Mouse (Mus musculus): ENCODE results near the gene Lpcat4.

Gene Lpcat4

GRCm38 (mm10) chr2:112239212-112239934, at the start of gene Lpcat4:
Gene Lpcat4, plus strand, starts transcription at chr2:112239468.
- DNase-seq = peak; percentile 91

DNA sequence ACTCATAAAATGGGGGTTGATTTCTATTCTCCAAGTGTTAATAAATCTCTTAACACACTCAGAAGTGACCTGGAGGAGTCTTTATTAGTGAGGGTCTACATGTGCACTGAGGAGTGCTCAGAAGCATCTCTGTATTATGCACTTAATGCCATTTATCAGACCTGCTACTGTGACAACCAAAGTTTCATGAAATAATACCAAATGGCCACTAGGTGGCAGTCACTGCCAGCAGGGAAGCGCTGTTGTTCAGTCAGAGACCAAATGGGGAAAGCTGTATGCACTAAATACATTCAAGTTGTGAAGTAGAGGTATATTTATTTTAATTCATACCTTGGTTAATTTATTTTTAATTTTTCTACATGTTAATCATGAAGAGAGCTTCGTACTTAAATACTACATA, 42.4 kb upstream of the Lpcat4 start:
- DNase-seq = peak; percentile 63

DNA sequence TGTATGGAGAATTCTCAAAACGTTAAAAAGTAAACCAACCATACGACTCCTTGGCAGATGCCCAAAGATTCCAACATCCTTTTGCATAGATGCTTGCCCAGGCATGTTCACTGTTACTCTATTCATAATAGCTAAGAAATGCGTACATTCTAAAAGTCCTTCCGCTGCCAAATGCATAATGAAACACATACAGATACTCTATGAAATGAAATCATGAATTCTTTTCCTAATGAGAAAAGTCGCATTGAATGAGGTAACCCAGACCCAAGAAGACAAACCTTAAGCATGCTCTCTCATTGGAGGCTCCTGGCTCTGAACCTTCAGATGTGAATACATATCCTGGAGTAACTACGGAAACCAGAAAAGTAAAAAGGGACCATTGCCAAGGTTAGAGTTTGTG, 36.2 kb upstream of the Lpcat4 start:
- DNase-seq = peak; percentile 64

DNA sequence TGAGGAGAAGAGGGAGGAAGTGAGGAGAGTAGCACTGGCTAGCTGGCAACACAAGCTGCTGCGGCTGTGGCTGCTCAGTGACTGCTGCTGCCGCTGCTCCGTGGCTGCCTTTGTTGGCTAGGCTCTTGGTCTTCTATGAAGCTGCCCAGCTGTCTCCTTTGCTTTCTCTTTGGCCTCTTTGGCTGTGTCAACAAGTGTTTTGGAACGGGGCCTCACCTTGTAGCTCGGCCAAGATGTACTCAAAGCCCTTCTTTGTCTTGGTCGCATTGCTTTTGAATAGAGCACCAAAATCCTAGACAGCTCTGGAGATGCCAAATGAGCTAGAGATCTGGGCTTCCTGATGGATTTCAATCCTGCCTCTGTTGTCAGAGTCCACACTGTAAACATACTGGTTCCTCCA, 29.1 kb upstream of the Lpcat4 start:
- DNase-seq = peak; percentile 3

- DNase-seq = no peak
These were observed 28.6 kb upstream of the Lpcat4 start for GRCm38 (mm10) chr2:112210699-112211098.

DNA sequence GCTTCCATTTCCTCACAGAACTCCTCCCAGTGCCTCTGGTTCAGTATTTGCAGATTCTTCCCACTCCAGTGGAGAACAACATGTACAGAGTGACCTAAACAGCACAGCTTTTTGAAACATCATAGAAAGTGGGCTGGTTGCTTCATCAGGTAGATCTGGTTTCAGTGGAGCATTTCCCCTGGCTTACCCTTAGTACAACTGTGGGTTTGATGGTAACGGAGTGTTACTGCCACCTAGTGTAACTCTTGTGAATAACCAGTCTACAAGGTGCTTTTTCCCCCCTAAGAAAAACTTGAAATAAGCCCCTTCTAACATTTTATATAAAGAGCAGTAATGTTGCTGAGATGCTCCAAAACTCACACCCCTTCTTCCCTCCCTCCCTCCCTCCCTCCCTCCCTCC, 23.3 kb upstream of the Lpcat4 start:
- peak; percentile 7 for DNase-seq

- no peak for DNase-seq
These were observed 21.7 kb upstream of the Lpcat4 start for GRCm38 (mm10) chr2:112217614-112218013.

DNA sequence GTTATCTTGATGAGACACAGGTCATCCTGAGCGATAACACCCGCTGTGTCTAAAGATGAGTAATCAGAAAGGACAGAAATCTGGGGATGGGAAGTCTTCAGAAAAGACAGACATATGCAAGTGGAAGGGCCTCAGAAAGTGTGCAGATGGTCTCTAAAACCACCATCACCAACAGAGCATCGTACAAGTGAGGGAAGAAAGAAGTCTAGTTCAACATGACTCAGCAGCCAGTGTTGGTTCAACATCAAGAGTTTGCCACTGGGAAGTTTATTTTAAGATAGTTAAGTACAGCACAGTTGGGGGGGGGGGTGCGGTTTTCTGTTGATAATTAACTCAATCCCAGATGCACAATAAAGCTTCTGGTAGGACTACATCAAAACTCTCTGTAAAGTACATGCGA, 18.4 kb upstream of the Lpcat4 start:
- no peak for DNase-seq

DNA sequence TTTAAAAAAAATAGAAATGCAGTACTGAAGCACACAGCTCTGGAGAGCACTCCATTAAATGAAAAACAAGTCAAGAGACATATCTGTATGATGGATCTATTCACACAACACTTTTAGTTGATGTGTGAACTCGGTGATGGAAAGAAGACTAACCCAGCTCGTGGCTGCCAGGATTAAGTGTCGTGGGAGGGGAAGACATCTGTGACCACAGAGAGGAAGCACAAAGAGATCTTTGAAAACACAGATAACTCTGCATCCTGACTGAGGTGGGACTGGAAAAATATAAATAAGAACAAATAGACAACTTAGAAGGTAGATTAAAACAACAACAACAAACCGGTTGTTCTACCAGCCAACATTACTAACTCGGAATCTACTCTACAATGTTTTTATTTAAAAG, 16.7 kb upstream of the Lpcat4 start:
- no peak for DNase-seq

DNA sequence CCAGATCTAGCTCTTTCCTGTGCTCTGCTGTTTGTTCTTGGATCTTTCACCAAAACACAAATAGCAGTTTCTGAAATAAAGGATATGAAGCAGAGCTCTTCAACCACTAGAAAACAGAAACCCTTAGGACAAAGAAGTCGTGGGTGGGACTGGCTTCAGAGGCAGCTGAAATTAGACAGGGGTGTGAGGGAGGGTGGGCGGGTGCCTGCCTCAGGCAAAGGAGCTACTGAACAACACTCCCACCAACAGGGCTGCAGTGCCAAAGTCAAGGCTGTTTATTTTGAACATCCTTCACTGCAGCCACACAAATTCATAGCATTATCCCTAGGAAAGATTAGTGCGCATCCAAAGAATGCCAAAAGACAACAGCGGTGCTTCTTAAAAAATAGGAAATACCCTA, 14.9 kb upstream of the Lpcat4 start:
- DNase-seq = no peak

DNA sequence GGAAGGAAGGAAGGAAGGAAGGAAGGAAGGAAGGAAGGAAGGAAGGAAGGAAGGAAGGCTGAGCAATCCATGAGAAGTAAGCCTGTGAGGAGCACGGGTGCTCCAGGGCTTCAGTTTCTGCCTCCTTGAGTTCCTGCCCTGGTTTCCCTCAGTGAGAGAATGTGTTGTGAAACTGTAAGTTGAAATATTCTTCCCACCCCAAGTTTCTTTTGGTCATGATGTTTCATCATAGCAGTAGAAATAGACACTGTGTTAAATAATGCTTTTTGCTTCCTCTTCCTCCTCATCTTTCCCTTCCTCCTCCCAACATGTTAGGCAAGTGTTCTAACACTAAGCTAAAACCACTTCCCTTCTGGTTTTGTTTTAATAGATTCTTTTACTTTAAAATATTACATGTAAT, 6.6 kb upstream of the Lpcat4 start:
- no peak for DNase-seq

DNA sequence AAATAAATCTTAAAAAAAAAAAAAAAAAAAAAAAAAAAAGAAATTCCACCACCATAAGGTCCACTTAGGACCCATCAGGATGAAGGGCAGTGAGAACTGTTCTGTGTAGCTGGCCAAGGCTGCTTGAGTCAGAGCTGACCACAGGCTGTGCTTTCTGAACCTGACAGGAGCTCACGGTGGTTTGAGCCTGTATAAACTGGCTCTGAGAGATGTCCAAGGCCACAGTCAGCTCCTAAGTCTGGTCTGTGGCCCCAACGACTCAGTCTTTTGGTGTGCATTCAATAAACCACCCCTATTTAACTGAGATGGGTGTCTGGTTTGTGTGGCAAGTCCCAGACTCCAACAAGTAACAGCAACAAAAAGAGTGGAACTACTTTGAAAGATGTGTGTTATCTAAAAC, 2.6 kb upstream of the Lpcat4 start:
- DNase-seq = no peak

DNA sequence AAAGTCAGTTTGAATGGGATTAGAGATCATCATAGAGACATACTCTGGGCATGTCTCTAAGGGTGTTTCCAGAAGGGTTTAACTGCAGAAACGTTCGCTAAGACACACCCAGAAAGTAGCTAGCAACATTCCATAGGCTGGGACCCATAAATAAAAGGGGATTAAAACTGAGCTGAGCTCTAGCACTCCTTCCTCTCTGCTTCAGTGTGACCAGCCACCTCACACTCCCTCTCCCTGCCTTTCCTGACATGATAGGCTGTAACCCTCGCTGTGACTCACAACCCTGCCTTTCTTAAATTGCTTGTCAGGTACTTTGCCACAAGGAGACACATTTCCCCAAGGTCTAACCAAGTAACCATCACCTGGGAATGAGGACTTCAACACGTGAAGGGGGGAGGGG, 1.3 kb upstream of the Lpcat4 start:
- no peak for DNase-seq

DNA sequence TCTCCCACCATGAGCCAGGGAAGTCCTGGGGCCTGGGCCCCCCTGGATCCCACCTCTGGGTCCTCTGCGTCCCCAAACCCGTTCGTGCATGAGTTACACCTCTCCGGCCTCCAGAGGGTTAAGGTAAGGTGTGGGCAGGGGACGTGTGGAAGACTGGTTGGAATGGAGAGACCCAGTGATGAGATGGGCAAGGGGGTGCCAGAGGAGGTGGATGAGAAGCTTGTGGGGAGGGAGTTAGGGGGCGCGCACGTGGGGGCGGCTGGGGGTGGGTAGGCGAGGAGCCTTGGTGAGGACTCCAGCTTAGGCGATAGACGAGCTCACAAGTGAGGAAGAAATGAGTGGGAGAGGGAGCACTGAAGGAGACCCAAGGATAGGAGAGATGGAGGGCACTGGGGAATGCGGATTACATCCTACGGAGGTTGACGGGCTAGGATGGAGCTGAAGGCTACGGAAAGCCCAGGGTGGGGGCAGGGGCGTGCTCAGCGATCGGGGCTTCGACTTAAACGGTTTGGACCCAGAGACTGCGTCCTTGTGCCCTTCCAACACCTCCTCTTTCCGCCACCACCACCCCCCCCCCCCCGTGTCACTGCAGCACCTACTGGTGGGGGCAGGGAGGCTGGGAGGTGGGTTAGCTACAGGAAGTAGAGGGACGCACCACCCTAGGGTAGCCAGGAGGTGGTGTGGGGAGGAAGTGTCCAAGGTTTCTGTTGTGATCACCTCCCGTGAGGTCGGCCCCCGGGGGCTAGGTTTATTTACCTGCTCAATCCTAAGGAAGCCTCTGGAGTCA, 860 bp downstream of the Lpcat4 start:
- peak; percentile 18 for DNase-seq

- no peak for DNase-seq
These were observed 2.5 kb downstream of the Lpcat4 start for GRCm38 (mm10) chr2:112241787-112242186.

GRCm38 (mm10) chr2:112245307-112245706, 6.0 kb downstream of the Lpcat4 start:
- DNase-seq = no peak

DNA sequence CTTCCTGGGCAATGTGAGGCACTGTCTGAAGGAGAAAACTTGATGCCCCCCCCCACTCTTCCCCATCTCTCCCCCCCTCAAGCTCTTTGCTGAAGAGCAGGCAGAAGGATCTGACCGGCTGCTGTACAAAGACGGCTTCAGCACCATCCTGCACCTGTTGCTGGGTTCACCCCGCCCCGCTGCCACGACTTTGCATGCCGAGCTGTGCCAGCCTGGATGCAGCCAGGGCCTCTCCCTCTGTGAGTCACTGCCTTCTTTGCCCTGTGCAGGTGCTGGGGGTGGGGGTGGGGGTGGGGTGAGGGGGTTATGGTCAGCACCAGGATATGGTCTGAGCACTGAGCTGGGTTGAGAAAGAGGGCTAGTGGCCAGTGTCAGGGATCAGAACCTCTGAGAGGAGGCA, 6.9 kb downstream of the Lpcat4 start:
- DNase-seq = no peak

- no peak for DNase-seq
These were observed 8.1 kb downstream of the Lpcat4 start for GRCm38 (mm10) chr2:112247323-112247722.

- DNase-seq = no peak
These were observed 10.6 kb downstream of the Lpcat4 start for GRCm38 (mm10) chr2:112249780-112250453.

DNA sequence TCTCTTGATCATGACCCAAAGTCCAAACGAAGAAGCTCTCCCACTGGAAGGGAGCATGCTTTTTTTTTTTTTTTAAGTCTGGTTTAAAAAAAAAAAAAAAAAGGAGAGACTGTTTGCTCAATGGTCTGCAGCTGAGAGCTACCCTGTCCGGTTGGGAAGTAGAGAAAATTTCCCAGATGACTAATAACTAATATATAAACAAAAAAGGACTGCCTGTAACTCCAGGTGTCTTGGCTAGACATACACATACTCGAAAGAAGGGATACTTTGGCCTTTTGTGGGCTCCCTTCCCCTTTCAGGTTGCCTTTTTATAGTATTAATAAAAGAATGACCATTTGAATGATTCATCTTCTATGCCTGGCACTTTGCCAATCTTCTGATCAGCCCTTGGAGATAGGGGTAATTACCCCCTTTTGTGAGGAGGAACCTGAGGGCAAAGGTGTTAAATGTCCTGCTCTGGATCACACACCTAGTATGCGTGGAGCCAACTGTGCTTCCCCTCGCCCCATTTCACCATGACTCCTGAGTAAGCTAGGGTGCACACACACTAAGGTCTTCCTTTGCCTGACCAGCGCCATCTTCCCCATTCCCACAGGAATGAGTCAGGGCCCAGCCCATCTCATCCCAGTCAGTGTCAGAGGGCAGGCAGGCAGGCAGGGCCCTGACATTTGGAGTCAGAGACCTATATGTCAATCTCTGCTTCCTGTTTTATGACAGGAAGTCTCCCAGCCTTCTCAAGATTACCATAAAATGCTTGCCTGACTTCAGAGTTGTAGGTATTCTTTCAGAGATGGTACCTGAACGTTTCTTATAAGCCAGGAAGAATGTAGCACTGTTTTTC, 15.6 kb downstream of the Lpcat4 start:
- DNase-seq = no peak

GRCm38 (mm10) chr2:112259241-112259962, 20.1 kb downstream of the Lpcat4 start, which contains the start of gene Nutm1:
Gene Nutm1, minus strand, starts transcription at chr2:112259291.
- DNase-seq = no peak

Data from kidney, postnatal 14 days (tissue).